Mouse (Mus musculus) ES-Bruce4 (cell line): ENCODE measurements around the gene Dnajc17. TPM values are rescaled to one million over a fixed set of nuclear protein-coding genes. Genes with fewer than 3 reads are reported as not detected.
A peak's percentile ranks its signal among the peaks of the same experiment; 100 is the strongest.

Experiments used
- H3K27ac ChIP-seq: 2 replicates; pipeline ENCODE4 v1.5.1; 2012; ENCODE audit warnings: low read length, inconsistent platforms; ENCODE audit not compliant: insufficient read depth
- H3K27me3 ChIP-seq: 2 replicates; pipeline ENCODE4 v1.6.1; 2012; ENCODE audit warnings: mild to moderate bottlenecking, low read length, inconsistent platforms; ENCODE audit not compliant: control insufficient read depth, poor library complexity, insufficient read depth, severe bottlenecking
- H3K36me3 ChIP-seq: 2 replicates; pipeline ENCODE4 v1.6.1; 2012; ENCODE audit warnings: inconsistent platforms, mild to moderate bottlenecking, low read length, moderate library complexity; ENCODE audit not compliant: control insufficient read depth, poor library complexity, insufficient read depth, severe bottlenecking
- H3K4me1 ChIP-seq: one replicate; pipeline ENCODE4 v1.8.1; 2011; ENCODE audit warnings: low read length; ENCODE audit not compliant: control insufficient read depth, insufficient read depth
- H3K4me3 ChIP-seq: 2 replicates; pipeline ENCODE4 v1.5.1; 2011; ENCODE audit warnings: low read depth, mild to moderate bottlenecking, low read length
- H3K9ac ChIP-seq: 2 replicates; pipeline ENCODE4 v1.6.1; 2012; ENCODE audit warnings: low read depth, mild to moderate bottlenecking, inconsistent platforms; ENCODE audit not compliant: poor library complexity, severe bottlenecking
- H3K9me3 ChIP-seq: replicated peaks from 2 replicates; pipeline ENCODE4 v1.6.1; 2012; ENCODE audit warnings: mild to moderate bottlenecking, low read length, inconsistent platforms; ENCODE audit not compliant: control insufficient read depth, poor library complexity, insufficient read depth, severe bottlenecking
- CTCF ChIP-seq: IDR thresholded peaks from one replicate; pipeline ENCODE4 v1.8.1; 2011; ENCODE audit warnings: low read depth, low read length
- EP300 ChIP-seq: IDR thresholded peaks from 2 replicates; pipeline ENCODE4 v1.6.1; 2011; ENCODE audit warnings: low read depth, low read length; ENCODE audit not compliant: insufficient read depth
- POLR2A ChIP-seq: IDR thresholded peaks from one replicate; pipeline ENCODE4 v1.8.1; 2011; ENCODE audit warnings: low read length; ENCODE audit not compliant: insufficient read depth
- polyA plus RNA-seq: library from polyadenylated mRNA; stranded (reverse); fragments of >200 nt; gene quantifications from 2 replicates; pipeline ENCODE4 v1.2.4, GENCODE M21; 2011; ENCODE audit warnings: low read depth; ENCODE audit not compliant: missing spikeins, insufficient read depth, insufficient read length

Dnajc17 gene
- polyA plus RNA-seq, 1 experiment: 12.5 TPM

DNA sequence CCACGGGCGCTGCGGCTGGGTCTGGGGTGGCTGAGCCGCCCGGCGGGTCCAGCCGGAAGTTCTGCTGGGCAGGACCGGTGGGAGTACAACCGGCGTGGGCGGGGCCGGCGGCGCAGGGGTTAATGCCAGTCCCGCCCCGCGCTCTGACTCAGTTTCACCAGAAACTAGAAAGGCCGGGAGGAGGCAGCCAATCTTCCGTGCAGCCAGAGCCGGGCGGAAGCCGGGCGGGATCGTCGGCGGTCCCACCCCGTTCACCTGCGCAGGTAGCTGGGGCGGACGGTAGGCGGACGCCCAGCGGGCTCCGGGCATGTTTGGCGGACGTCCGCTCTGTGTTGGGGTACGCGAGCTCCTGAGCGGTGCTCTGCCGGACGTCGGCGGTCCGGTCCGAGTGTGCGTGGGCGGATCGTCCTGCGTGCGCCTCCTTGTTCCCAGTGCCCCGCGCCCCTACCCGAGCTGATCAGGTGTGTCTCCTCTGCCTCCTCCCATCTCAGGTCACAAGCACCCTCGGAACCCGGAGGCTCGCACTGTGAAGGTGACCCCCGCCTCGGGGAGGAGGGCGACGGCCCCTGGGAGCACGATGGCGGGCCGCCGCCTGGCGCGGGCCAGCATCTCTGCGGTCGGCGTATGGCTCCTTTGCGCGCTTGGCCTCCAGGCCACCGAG, 28.7 kb upstream of the Dnajc17 start, which contains the start of gene Spint1:
Gene Spint1, plus strand, starts transcription at position 153 of the 661 bp plus-strand sequence.
- Histone ChIP-seq H3K4me1 (peaks cover 9% of the 10 kb centered on the region), H3K4me3 (peak within 1 kb of the TSS; percentile 90), H3K27ac (peak within 1 kb of the TSS; percentile 58), H3K27me3 (no peaks in the 10 kb centered on the region), H3K9me3 (no peaks in the 10 kb centered on the region), H3K36me3 (no peaks in the 10 kb centered on the region), H3K9ac (peak within 1 kb of the TSS; percentile 78)
- TF ChIP-seq EP300 (no peak), CTCF (no peak), POLR2A (no peak)

DNA sequence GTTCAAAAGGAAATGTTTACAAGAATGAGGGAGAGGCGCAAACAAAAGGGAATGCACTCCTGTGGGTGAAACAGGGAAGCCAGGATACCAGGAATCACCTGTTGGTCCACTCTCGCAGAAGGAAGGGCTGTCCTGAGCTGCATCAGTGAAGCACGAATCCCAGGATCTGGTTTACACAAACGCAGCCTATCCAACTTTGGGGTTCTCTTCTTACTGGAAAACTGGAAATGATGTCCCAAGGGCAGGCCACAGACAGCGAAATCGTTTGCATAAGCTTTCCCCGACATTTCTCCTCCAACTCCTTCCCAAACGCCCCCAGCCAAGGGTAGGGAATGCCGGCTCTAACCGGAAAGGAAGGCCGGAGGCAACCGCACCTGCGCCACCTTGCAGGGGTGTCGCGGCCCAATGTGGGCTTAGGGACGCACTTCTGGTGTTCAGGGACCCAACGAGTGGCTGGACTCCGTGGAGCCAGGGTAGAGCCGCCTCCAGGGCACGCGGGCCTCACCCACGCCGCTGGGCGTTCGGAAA, 28.2 kb upstream of the Dnajc17 start:
- Histone ChIP-seq H3K36me3 (no peaks in the 10 kb centered on the region), H3K9ac (peak overlapping the region; percentile 78), H3K27ac (peak overlapping the region; percentile 44), H3K4me1 (peaks cover 6% of the 10 kb centered on the region), H3K9me3 (no peaks in the 10 kb centered on the region), H3K27me3 (no peaks in the 10 kb centered on the region), H3K4me3 (peak overlapping the region; percentile 90)
- TF ChIP-seq EP300 (peak; percentile 80; the same call in 1 of the 2 replicates), CTCF (no peak)

DNA sequence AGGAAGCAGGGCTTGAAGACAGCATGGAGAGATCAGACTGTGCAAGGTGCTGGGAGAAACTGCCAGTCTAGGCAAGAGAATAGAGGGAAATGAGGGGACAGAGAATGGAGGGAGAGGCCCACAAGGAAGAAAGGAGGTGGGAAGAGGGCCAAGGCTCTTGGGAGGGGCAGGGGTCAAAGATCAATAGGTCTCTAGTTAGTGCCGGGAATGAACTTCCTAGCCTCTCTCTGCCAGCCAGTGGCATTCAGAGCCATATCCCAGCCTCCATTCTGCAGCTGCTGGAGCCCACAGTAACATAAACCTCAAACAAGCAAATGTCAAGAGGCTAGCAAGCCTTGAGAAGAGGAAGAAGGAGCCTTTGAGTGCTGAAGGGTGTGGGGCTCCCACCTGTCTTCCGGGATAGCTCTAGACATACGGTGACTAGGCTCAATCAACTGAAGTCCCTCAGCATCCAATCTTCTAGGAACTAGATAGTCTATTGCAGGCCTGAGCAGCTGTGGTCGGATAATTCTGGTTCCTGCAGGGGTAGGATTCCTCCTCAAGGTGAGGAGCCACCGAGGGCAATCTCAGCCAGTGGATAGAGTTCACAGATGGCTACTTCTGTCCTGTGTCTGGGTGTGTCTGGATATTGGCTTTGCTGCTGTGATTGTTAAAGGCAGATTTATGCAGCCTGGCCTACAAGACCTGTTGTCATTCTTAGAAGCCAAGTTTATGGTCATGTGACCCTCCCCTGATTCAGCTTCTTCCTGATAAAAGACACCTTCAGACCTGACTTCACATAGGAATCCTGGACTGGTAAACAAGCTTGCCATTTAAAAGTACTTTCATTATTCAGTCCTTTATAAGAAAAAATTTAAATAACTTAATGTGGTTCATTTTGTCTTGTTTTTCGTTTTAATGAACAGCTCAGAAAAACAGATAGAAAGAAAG, 21.4 kb upstream of the Dnajc17 start, which contains the start of gene Ppp1r14d:
Gene Ppp1r14d, minus strand, starts transcription at position 132 of the 930 bp plus-strand sequence.
- no peak within 1 kb of the TSS for H3K9ac ChIP-seq
- no peaks in the 10 kb centered on the region for H3K4me1 ChIP-seq
- no peaks in the 10 kb centered on the region for H3K9me3 ChIP-seq
- no peaks in the 10 kb centered on the region for H3K27me3 ChIP-seq
- no peak within 1 kb of the TSS for H3K4me3 ChIP-seq
- TF ChIP-seq POLR2A (no peak), CTCF (no peak), EP300 (0 out of 2 replicates have a peak, but pooled peaks have one; percentile 25)
- H3K36me3 ChIP-seq: no peaks in the 10 kb centered on the region
- H3K27ac ChIP-seq: no peak within 1 kb of the TSS

DNA sequence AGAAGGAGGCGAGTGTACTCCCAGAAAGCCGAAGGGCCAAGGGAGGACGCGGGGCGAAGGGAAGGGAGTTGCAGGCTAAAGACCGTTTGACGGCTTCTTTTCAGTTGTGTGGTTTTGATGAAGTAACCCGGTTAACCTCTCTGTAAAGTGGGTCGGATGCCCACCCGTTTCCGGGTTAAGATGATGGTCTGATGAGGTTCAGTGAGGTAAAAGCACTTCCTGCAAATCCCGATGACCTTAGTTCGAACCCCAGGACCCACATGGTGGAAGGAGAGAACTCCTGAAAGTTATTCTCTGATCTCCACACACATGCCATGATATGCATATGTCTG, 547 bp upstream of the Dnajc17 start:
- H3K27ac ChIP-seq: no peak overlapping the region
- peak overlapping the region; percentile 25 for H3K9ac ChIP-seq
- no peaks in the 10 kb centered on the region for H3K36me3 ChIP-seq
- TF ChIP-seq EP300: no peak
- no peak for TF ChIP-seq POLR2A
- TF ChIP-seq CTCF: no peak
- peak overlapping the region; percentile 90 for H3K4me3 ChIP-seq
- H3K27me3 ChIP-seq: no peaks in the 10 kb centered on the region
- peaks cover 2% of the 10 kb centered on the region for H3K4me1 ChIP-seq
- no peaks in the 10 kb centered on the region for H3K9me3 ChIP-seq

DNA sequence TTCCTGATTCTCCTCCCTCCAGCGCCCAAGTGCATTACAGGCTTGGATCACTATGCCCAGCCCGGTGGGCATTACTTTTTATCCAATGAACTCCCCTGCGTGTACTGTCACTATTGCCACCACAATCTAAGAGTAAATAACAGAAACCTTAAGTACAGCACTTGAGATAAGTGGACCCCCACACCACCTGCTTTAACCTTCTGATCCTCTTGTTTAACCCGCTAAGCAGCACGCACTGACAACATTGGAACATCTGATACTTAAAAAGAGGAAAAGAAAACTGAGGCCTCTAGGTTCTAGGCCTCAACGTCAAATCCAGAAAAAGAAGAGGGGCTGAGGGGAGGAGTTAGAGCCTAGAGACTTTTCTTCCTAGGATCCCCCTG, 643 bp downstream of the Dnajc17 start:
- Histone ChIP-seq H3K4me1 (peaks cover 2% of the 10 kb centered on the region), H3K27me3 (no peaks in the 10 kb centered on the region), H3K27ac (peak overlapping the region; percentile 10; the same call in 1 of the 2 replicates), H3K9ac (peak overlapping the region; percentile 44), H3K4me3 (peak overlapping the region; percentile 90), H3K36me3 (no peaks in the 10 kb centered on the region), H3K9me3 (no peaks in the 10 kb centered on the region)
- TF ChIP-seq EP300 (no peak), POLR2A (no peak), CTCF (no peak)
